Mouse (Mus musculus) urinary bladder, postnatal 25 days (tissue): ENCODE measurements around the gene Olfr199.
"Not testable (repeated sequence)": the region's sequence is repeated elsewhere in the genome, so short reads cannot be mapped to it uniquely, and the experiment has no call there.

Experiments
- DNase-seq: peaks from one replicate; pipeline ENCODE4 v3.0.0; 2022; ENCODE audit warnings: low spot score

Gene Olfr199

GRCm38 (mm10) chr16:59219667-59220066 lies at the start of gene Olfr199:
Gene Olfr199 (minus strand): TSS chr16:59219767.
- not testable (repeated sequence) for DNase-seq

GRCm38 (mm10) chr16:59269097-59269496 lies 49.5 kb upstream of the Olfr199 start:
- DNase-seq: not testable (repeated sequence)

- no peak for DNase-seq
Observed at GRCm38 (mm10) chr16:59249684-59250083, 30.1 kb upstream of the Olfr199 start.

- not testable (repeated sequence) for DNase-seq
Observed at GRCm38 (mm10) chr16:59217861-59218260, 1.7 kb downstream of the Olfr199 start.

GRCm38 (mm10) chr16:59203433-59203832 lies 16.1 kb downstream of the Olfr199 start, which contains the start of gene Olfr198:
Gene Olfr198 (minus strand): TSS chr16:59203533.
- not testable (repeated sequence) for DNase-seq

GRCm38 (mm10) chr16:59170354-59170753 lies 49.2 kb downstream of the Olfr199 start, which contains the start of gene Olfr196:
Gene Olfr196 (minus strand): TSS chr16:59170454.
- no peak for DNase-seq
